ENCODE assay signal across 8 mouse cellular contexts in the genomic region with DNA sequence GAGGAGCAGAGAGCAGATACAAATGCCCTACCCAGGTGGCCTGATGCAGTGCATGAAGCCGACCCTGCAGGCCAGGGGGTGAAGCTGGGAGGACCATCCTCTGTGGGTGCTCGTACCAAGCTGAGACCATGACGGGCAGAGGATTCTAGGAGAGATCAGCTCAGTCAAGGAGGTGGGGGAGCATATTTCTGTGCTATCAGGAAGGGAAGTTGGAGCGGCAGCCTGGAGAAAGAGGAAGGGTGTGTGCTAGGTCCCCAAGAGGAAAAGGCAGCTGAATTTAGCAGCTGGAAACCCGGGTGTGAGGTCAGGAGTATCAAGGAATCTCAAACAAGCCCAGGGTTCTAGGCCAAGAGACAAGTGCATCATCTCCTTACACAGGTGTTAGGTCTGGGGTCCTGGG. TPM values are rescaled to one million over a fixed set of nuclear protein-coding genes. Genes with fewer than 3 reads are reported as not detected.
DNase-seq lines count a peak whose midpoint lies in the region; ATAC-seq and TF ChIP-seq lines count a peak whose summit lies in the region.

No protein-coding gene starts in this region.

- ATAC-seq in heart, embryonic 11.5 days (replicated peaks; ENCODE audit: insufficient number of reproducible peaks, low FRiP score, low TSS enrichment) = no peak
- no peak for ATAC-seq in neural tube, embryonic 13.5 days (ENCODE audit: low read depth)

- intact Hi-C loops in left cerebral cortex, adult 2 months (cut with DNase I) = no loop called here
- intact Hi-C loops in gastrocnemius, postnatal 36 days (cut with DNase I) = no loop called here

- DNase-seq in left cerebral cortex, adult 2 months (ENCODE audit: extremely low spot score in 1 of 2, low spot score in 2 of 2) = no peak
- DNase-seq in left cerebral cortex, adult 9 months (ENCODE audit: low spot score in 2 of 2) = no peak
- DNase-seq in kidney, postnatal 25 days = peak; percentile 49 to 73
- DNase-seq in cerebellum, postnatal 36 days = no peak
- no peak for DNase-seq in right cerebral cortex, postnatal 14 days
- DNase-seq in gastrocnemius, postnatal 36 days = no peak

- no peaks in the 10 kb centered on the region for H3K9me3 ChIP-seq in heart, embryonic 11.5 days (replicated peaks; ENCODE audit: control insufficient read depth, low read length)
- H3K9me3 ChIP-seq in neural tube, embryonic 13.5 days = no peaks in the 10 kb centered on the region

- WGBS in heart, embryonic 11.5 days (ENCODE audit: insufficient replicate concordance) = 38% methylated on average over 5 of the region's 5 CpGs
- WGBS in neural tube, embryonic 13.5 days = 70% methylated on average over 5 of the region's 5 CpGs

- H3K36me3 ChIP-seq in heart, embryonic 11.5 days (ENCODE audit: control insufficient read depth, insufficient read depth, low read length) = no peaks in the 10 kb centered on the region
- H3K36me3 ChIP-seq in neural tube, embryonic 13.5 days = no peaks in the 10 kb centered on the region

- peak overlapping the region; percentile 28 for H3K27ac ChIP-seq in left cerebral cortex, adult 2 months
- H3K27ac ChIP-seq in heart, embryonic 11.5 days (ENCODE audit: low read depth, low read length) = no peak overlapping the region
- H3K27ac ChIP-seq in neural tube, embryonic 13.5 days (replicated peaks) = no peak overlapping the region

- H3K4me1 ChIP-seq in heart, embryonic 11.5 days (ENCODE audit: control insufficient read depth, insufficient read depth, low read length) = peaks cover 29% of the 10 kb centered on the region
- H3K4me1 ChIP-seq in neural tube, embryonic 13.5 days (replicated peaks) = peaks cover 62% of the 10 kb centered on the region

- TF ChIP-seq CTCF in left cerebral cortex, adult 2 months (IDR thresholded peaks at IDR 0.05) = no peak

- H3K4me2 ChIP-seq in heart, embryonic 11.5 days = peak overlapping the region; percentile 94
- H3K4me2 ChIP-seq in neural tube, embryonic 13.5 days = peak overlapping the region; percentile 87

- H3K27me3 ChIP-seq in heart, embryonic 11.5 days (ENCODE audit: control insufficient read depth, insufficient read depth, low read length) = peaks cover 4% of the 10 kb centered on the region; the same call in 1 of the 2 replicates
- H3K27me3 ChIP-seq in neural tube, embryonic 13.5 days = peaks cover 52% of the 10 kb centered on the region

- H3K4me3 ChIP-seq in left cerebral cortex, adult 2 months = peak overlapping the region; percentile 24; the same call in 1 of the 2 replicates
- no peak overlapping the region for H3K4me3 ChIP-seq in heart, embryonic 11.5 days (ENCODE audit: low read depth, low read length)
- H3K4me3 ChIP-seq in neural tube, embryonic 13.5 days = no peak overlapping the region

- H3K9ac ChIP-seq in heart, embryonic 11.5 days (ENCODE audit: low read depth, low read length) = 0 out of 2 replicates have a peak overlapping the region, but pooled peaks have one; percentile 28
- peak overlapping the region; percentile 38; the same call in 1 of the 2 replicates for H3K9ac ChIP-seq in neural tube, embryonic 13.5 days

RNA-seq across cellular contexts. Expression of gene Katnb1, which starts 59.6 kb away (rescaled TPM):
- total RNA-seq in left cerebral cortex, adult 2 months (2021) = 10 to 100 TPM; 37.6 to 46.2 TPM
- 18.3 and 18.6 TPM in 2 replicates for polyA plus RNA-seq in heart, embryonic 11.5 days (2014; fragmentation: Nextera tagmentation; extraction: Ambion mirVana)
- polyA plus RNA-seq in neural tube, embryonic 13.5 days (2015; fragmentation: Nextera tagmentation; extraction: Ambion mirVana) = 37.9 and 41.4 TPM in 2 replicates
- 1 to 10 TPM; 6.1 to 8.2 TPM for total RNA-seq in gastrocnemius, postnatal 36 days (2021)

Comparison
In these comparisons a context has a peak if more than half of its experiments do, and no peak if none do; other contexts are left out.
1. DNase-seq: peak in kidney, postnatal 25 days (2 of 2); none in left cerebral cortex, adult 2 months (0 of 2), left cerebral cortex, adult 9 months (0 of 2), cerebellum, postnatal 36 days (0 of 2), right cerebral cortex, postnatal 14 days (single experiment) and gastrocnemius, postnatal 36 days (0 of 2).
2. RNA of gene Katnb1, which starts 59.6 kb away (total RNA-seq): 37.6 to 46.2 TPM in left cerebral cortex, adult 2 months; 6.1 to 8.2 TPM in gastrocnemius, postnatal 36 days; every median in the first group is over 4 times any median in the second.